Mouse (Mus musculus) lung, postnatal 10 days (tissue): Measurements from ENCODE around the gene Cacna1s.

Experiments
- DNase-seq: peaks from one replicate; pipeline ENCODE4 v3.0.0; 2021

Gene Cacna1s

GRCm38 (mm10) chr1:136052547-136052946 lies at the start of gene Cacna1s:
Gene Cacna1s (plus strand): TSS chr1:136052750.
- DNase-seq, result no peak

GRCm38 (mm10) chr1:136006292-136006748 lies 46.2 kb upstream of the Cacna1s start, which contains the start of gene Igfn1:
Gene Igfn1 (minus strand): TSS chr1:136006342.
- no peak for DNase-seq

- DNase-seq, result peak; percentile 90
Measured at GRCm38 (mm10) chr1:136007211-136008158, 45.1 kb upstream of the Cacna1s start, which contains the start of gene Tmem9. Gene Tmem9 (plus strand): TSS chr1:136008150.

- DNase-seq, result no peak
Measured at GRCm38 (mm10) chr1:136008159-136008533, 44.4 kb upstream of the Cacna1s start.

GRCm38 (mm10) chr1:136010247-136010646 lies 42.3 kb upstream of the Cacna1s start:
- DNase-seq, result no peak

GRCm38 (mm10) chr1:136013513-136013912 lies 39.0 kb upstream of the Cacna1s start:
- no peak for DNase-seq

- no peak for DNase-seq
Measured at GRCm38 (mm10) chr1:136014796-136015502, 37.6 kb upstream of the Cacna1s start.

- no peak for DNase-seq
Measured at GRCm38 (mm10) chr1:136017307-136017706, 35.2 kb upstream of the Cacna1s start.

GRCm38 (mm10) chr1:136017907-136018313 lies 34.6 kb upstream of the Cacna1s start:
- peak; percentile 97 for DNase-seq

- DNase-seq, result peak; percentile 48
Measured at GRCm38 (mm10) chr1:136018390-136019189, 34.0 kb upstream of the Cacna1s start.

GRCm38 (mm10) chr1:136030201-136030600 lies 22.3 kb upstream of the Cacna1s start:
- no peak for DNase-seq

- DNase-seq, result no peak
Measured at GRCm38 (mm10) chr1:136031697-136032096, 20.9 kb upstream of the Cacna1s start.

- DNase-seq, result no peak
Measured at GRCm38 (mm10) chr1:136032961-136033360, 19.6 kb upstream of the Cacna1s start.

GRCm38 (mm10) chr1:136038746-136039538 lies 13.6 kb upstream of the Cacna1s start:
- DNase-seq, result no peak

- no peak for DNase-seq
Measured at GRCm38 (mm10) chr1:136040452-136040851, 12.1 kb upstream of the Cacna1s start.

GRCm38 (mm10) chr1:136040874-136041273 lies 11.7 kb upstream of the Cacna1s start:
- DNase-seq, result no peak

GRCm38 (mm10) chr1:136045774-136046173 lies 6.8 kb upstream of the Cacna1s start:
- peak; percentile 66 for DNase-seq

- peak; percentile 40 for DNase-seq
Measured at GRCm38 (mm10) chr1:136047432-136047831, 5.1 kb upstream of the Cacna1s start.

- no peak for DNase-seq
Measured at GRCm38 (mm10) chr1:136047894-136048293, 4.7 kb upstream of the Cacna1s start.

GRCm38 (mm10) chr1:136050312-136051012 lies 2.1 kb upstream of the Cacna1s start, which contains the start of gene Ascl5:
Gene Ascl5 (plus strand): TSS chr1:136050804.
- no peak for DNase-seq

GRCm38 (mm10) chr1:136051013-136051315 lies 1.6 kb upstream of the Cacna1s start:
- DNase-seq, result peak; percentile 14
